Mouse (Mus musculus): ENCODE measurements at regions not wholly inside any gene's neighbourhood (a gene's known extent, or its start where the extent isn't known, plus 50 kb on each side); places are given as distances from the start of the nearest gene placed in this dataset.

- Histone ChIP-seq H3K79me2 (ENCODE audit: inconsistent target) (no peaks in the 10 kb centered on the region), H3K4me3 (ENCODE audit: inconsistent target) (no peak overlapping the region), H3K36me3 (ENCODE audit: inconsistent target) (no peaks in the 10 kb centered on the region), H3K27ac (no peak overlapping the region)
- 89% methylated on average over 10 of the region's 10 CpGs for WGBS (ENCODE audit: missing documents)
These were observed 428.7 kb upstream of the Jarid2 start for GRCm38 (mm10) chr13:44300611-44301010.

- no peaks in the 10 kb centered on the region for H3K79me2 ChIP-seq (ENCODE audit: inconsistent target)
- H3K4me3 ChIP-seq (ENCODE audit: inconsistent target), result no peak overlapping the region
- 87% methylated on average over 7 of the region's 7 CpGs for WGBS (ENCODE audit: missing documents)
These were observed 428.1 kb upstream of the Jarid2 start for GRCm38 (mm10) chr13:44301215-44301614.

GRCm38 (mm10) chr13:44301936-44302335, 427.3 kb upstream of the Jarid2 start:
- H3K4me3 ChIP-seq (ENCODE audit: inconsistent target), result no peak overlapping the region

More at GRCm38 (mm10) chr13:44301215-44301614, 428.1 kb upstream of the Jarid2 start:
- Histone ChIP-seq H3K27ac (no peak overlapping the region), H3K36me3 (ENCODE audit: inconsistent target) (no peaks in the 10 kb centered on the region)

GRCm38 (mm10) chr13:44305134-44305991, 423.9 kb upstream of the Jarid2 start:
- Histone ChIP-seq H3K4me3 (ENCODE audit: inconsistent target) (no peak overlapping the region), H3K79me2 (ENCODE audit: inconsistent target) (no peaks in the 10 kb centered on the region), H3K36me3 (ENCODE audit: inconsistent target) (no peaks in the 10 kb centered on the region), H3K27ac (no peak overlapping the region)
- WGBS (ENCODE audit: missing documents), result 46% methylated on average over 9 of the region's 9 CpGs

More at GRCm38 (mm10) chr13:44301936-44302335, 427.3 kb upstream of the Jarid2 start:
- Histone ChIP-seq H3K79me2 (ENCODE audit: inconsistent target) (no peaks in the 10 kb centered on the region), H3K27ac (no peak overlapping the region), H3K36me3 (ENCODE audit: inconsistent target) (no peaks in the 10 kb centered on the region)
- WGBS (ENCODE audit: missing documents), result 94% methylated on average over 10 of the region's 10 CpGs

- H3K36me3 ChIP-seq (ENCODE audit: inconsistent target), result no peaks in the 10 kb centered on the region
- no peak overlapping the region for H3K4me3 ChIP-seq (ENCODE audit: inconsistent target)
- no peaks in the 10 kb centered on the region for H3K79me2 ChIP-seq (ENCODE audit: inconsistent target)
- H3K27ac ChIP-seq, result no peak overlapping the region
- 69% methylated on average over 15 of the region's 15 CpGs for WGBS (ENCODE audit: missing documents)
These were observed 422.8 kb upstream of the Jarid2 start for GRCm38 (mm10) chr13:44306275-44307050.

- Histone ChIP-seq H3K27ac (no peak overlapping the region), H3K4me3 (ENCODE audit: inconsistent target) (no peak overlapping the region), H3K36me3 (ENCODE audit: inconsistent target) (no peaks in the 10 kb centered on the region), H3K79me2 (ENCODE audit: inconsistent target) (no peaks in the 10 kb centered on the region)
- 93% methylated on average over 13 of the region's 13 CpGs for WGBS (ENCODE audit: missing documents)
These were observed 421.0 kb upstream of the Jarid2 start for GRCm38 (mm10) chr13:44308227-44308626.

GRCm38 (mm10) chr13:44312237-44312636, 417.0 kb upstream of the Jarid2 start:
- H3K36me3 ChIP-seq (ENCODE audit: inconsistent target), result no peaks in the 10 kb centered on the region
- 93% methylated on average over 6 of the region's 6 CpGs for WGBS (ENCODE audit: missing documents)
- no peak overlapping the region for H3K27ac ChIP-seq
- no peaks in the 10 kb centered on the region for H3K79me2 ChIP-seq (ENCODE audit: inconsistent target)
- H3K4me3 ChIP-seq (ENCODE audit: inconsistent target), result no peak overlapping the region

- no peaks in the 10 kb centered on the region for H3K36me3 ChIP-seq (ENCODE audit: inconsistent target)
- WGBS (ENCODE audit: missing documents), result 93% methylated on average over 13 of the region's 13 CpGs
- H3K27ac ChIP-seq, result no peak overlapping the region
- no peaks in the 10 kb centered on the region for H3K79me2 ChIP-seq (ENCODE audit: inconsistent target)
- H3K4me3 ChIP-seq (ENCODE audit: inconsistent target), result no peak overlapping the region
These were observed 412.4 kb upstream of the Jarid2 start for GRCm38 (mm10) chr13:44316747-44317446.

GRCm38 (mm10) chr13:44317596-44317995, 411.7 kb upstream of the Jarid2 start:
- Histone ChIP-seq H3K79me2 (ENCODE audit: inconsistent target) (no peaks in the 10 kb centered on the region), H3K27ac (no peak overlapping the region), H3K36me3 (ENCODE audit: inconsistent target) (no peaks in the 10 kb centered on the region), H3K4me3 (ENCODE audit: inconsistent target) (no peak overlapping the region)
- 96% methylated on average over 8 of the region's 8 CpGs for WGBS (ENCODE audit: missing documents)

- Histone ChIP-seq H3K79me2 (ENCODE audit: inconsistent target) (no peaks in the 10 kb centered on the region), H3K27ac (no peak overlapping the region), H3K36me3 (ENCODE audit: inconsistent target) (no peaks in the 10 kb centered on the region), H3K4me3 (ENCODE audit: inconsistent target) (no peak overlapping the region)
- WGBS (ENCODE audit: missing documents), result 91% methylated on average over 8 of the region's 9 CpGs
These were observed 410.2 kb upstream of the Jarid2 start for GRCm38 (mm10) chr13:44319101-44319500.

GRCm38 (mm10) chr13:44319511-44319910, 409.8 kb upstream of the Jarid2 start:
- 90% methylated on average over 8 of the region's 9 CpGs for WGBS (ENCODE audit: missing documents)
- no peaks in the 10 kb centered on the region for H3K79me2 ChIP-seq (ENCODE audit: inconsistent target)

GRCm38 (mm10) chr13:44320311-44320710, 409.0 kb upstream of the Jarid2 start:
- Histone ChIP-seq H3K4me3 (ENCODE audit: inconsistent target) (no peak overlapping the region), H3K36me3 (ENCODE audit: inconsistent target) (no peaks in the 10 kb centered on the region), H3K27ac (no peak overlapping the region), H3K79me2 (ENCODE audit: inconsistent target) (no peaks in the 10 kb centered on the region)
- 94% methylated on average over 4 of the region's 4 CpGs for WGBS (ENCODE audit: missing documents)

More at GRCm38 (mm10) chr13:44319511-44319910, 409.8 kb upstream of the Jarid2 start:
- Histone ChIP-seq H3K4me3 (ENCODE audit: inconsistent target) (no peak overlapping the region), H3K36me3 (ENCODE audit: inconsistent target) (no peaks in the 10 kb centered on the region), H3K27ac (no peak overlapping the region)

GRCm38 (mm10) chr13:44321009-44321596, 408.2 kb upstream of the Jarid2 start:
- Histone ChIP-seq H3K79me2 (ENCODE audit: inconsistent target) (no peaks in the 10 kb centered on the region), H3K27ac (no peak overlapping the region), H3K36me3 (ENCODE audit: inconsistent target) (no peaks in the 10 kb centered on the region), H3K4me3 (ENCODE audit: inconsistent target) (no peak overlapping the region)
- WGBS (ENCODE audit: missing documents), result 91% methylated on average over 15 of the region's 16 CpGs

- H3K4me3 ChIP-seq (ENCODE audit: inconsistent target), result no peak overlapping the region
- H3K27ac ChIP-seq, result no peak overlapping the region
- WGBS (ENCODE audit: missing documents), result 85% methylated on average over 8 of the region's 8 CpGs
- no peaks in the 10 kb centered on the region for H3K36me3 ChIP-seq (ENCODE audit: inconsistent target)
- H3K79me2 ChIP-seq (ENCODE audit: inconsistent target), result no peaks in the 10 kb centered on the region
These were observed 400.9 kb upstream of the Jarid2 start for GRCm38 (mm10) chr13:44328416-44328815.

Measured in macrophage (primary cell).